Mouse (Mus musculus) ES-Bruce4 (cell line): ENCODE data around the gene Cttn.

ENCODE experiments used
- CTCF ChIP-seq: IDR thresholded peaks from one replicate; pipeline ENCODE4 v1.8.1; 2011; ENCODE audit warnings: low read depth, low read length
- EP300 ChIP-seq: IDR thresholded peaks from 2 replicates; pipeline ENCODE4 v1.6.1; 2011; ENCODE audit warnings: low read depth, low read length; ENCODE audit not compliant: insufficient read depth
- POLR2A ChIP-seq: IDR thresholded peaks from one replicate; pipeline ENCODE4 v1.8.1; 2011; ENCODE audit warnings: low read length; ENCODE audit not compliant: insufficient read depth

GRCm38 (mm10) chr7:144470545-144471059, at the start of gene Cttn:
- TF ChIP-seq CTCF, result no peak
- peak; percentile 49 for TF ChIP-seq POLR2A
- no peak for TF ChIP-seq EP300
